Mouse (Mus musculus) layer of hippocampus, adult 11-12 months (tissue): ENCODE results near the gene Gabarapl1.

Experiments
- DNase-seq: peaks from one replicate; pipeline ENCODE4 v3.0.0; 2022; ENCODE audit warnings: low spot score

The Gabarapl1 gene

GRCm38 (mm10) chr6:129535723-129536122 lies 2.8 kb downstream of the Gabarapl1 start:
- DNase-seq, result no peak

GRCm38 (mm10) chr6:129538555-129538954 lies 5.6 kb downstream of the Gabarapl1 start:
- no peak for DNase-seq

- DNase-seq, result peak; percentile 32
Measured at GRCm38 (mm10) chr6:129541931-129542330, 9.0 kb downstream of the Gabarapl1 start.

GRCm38 (mm10) chr6:129542540-129542939 lies 9.6 kb downstream of the Gabarapl1 start:
- no peak for DNase-seq

GRCm38 (mm10) chr6:129543709-129544606 lies 11.0 kb downstream of the Gabarapl1 start:
- DNase-seq, result peak; percentile 81

GRCm38 (mm10) chr6:129547277-129547676 lies 14.3 kb downstream of the Gabarapl1 start:
- no peak for DNase-seq

- DNase-seq, result no peak
Measured at GRCm38 (mm10) chr6:129548009-129548408, 15.0 kb downstream of the Gabarapl1 start.

GRCm38 (mm10) chr6:129557298-129558023 lies 24.5 kb downstream of the Gabarapl1 start:
- no peak for DNase-seq

GRCm38 (mm10) chr6:129558946-129559640 lies 26.1 kb downstream of the Gabarapl1 start:
- DNase-seq, result peak; percentile 74

GRCm38 (mm10) chr6:129559641-129560027 lies 26.7 kb downstream of the Gabarapl1 start:
- no peak for DNase-seq

- no peak for DNase-seq
Measured at GRCm38 (mm10) chr6:129565257-129565656, 32.3 kb downstream of the Gabarapl1 start.

- no peak for DNase-seq
Measured at GRCm38 (mm10) chr6:129575315-129575714, 42.4 kb downstream of the Gabarapl1 start.

- DNase-seq, result no peak
Measured at GRCm38 (mm10) chr6:129577605-129578004, 44.6 kb downstream of the Gabarapl1 start, which contains the start of gene Klre1. TSS of gene Klre1 (plus strand) at chr6:129577905.

- DNase-seq, result peak; percentile 10
Measured at GRCm38 (mm10) chr6:129581274-129581673, 48.3 kb downstream of the Gabarapl1 start.

GRCm38 (mm10) chr6:129581896-129582295 lies 48.9 kb downstream of the Gabarapl1 start:
- no peak for DNase-seq

GRCm38 (mm10) chr6:129583014-129583413 lies 50.1 kb downstream of the Gabarapl1 start:
- DNase-seq, result no peak

- DNase-seq, result no peak
Measured at GRCm38 (mm10) chr6:129591508-129591907, 58.5 kb downstream of the Gabarapl1 start, which contains the start of gene Klrd1. TSS of gene Klrd1 (plus strand) at chr6:129591782.
